Mouse (Mus musculus): Measurements from ENCODE around the gene Dlat. TPM values are rescaled to one million over a fixed set of nuclear protein-coding genes. Genes with fewer than 3 reads are reported as not detected.

The Dlat gene
- polyA plus RNA-seq (2014; fragmentation: Illumina TruSeq; extraction: RNeasy Lipid Tissue Mini Kit (QIAGEN cat#74804)) = 84.0 TPM

GRCm38 (mm10) chr9:50659392-50660217 lies at the start of gene Dlat:
Gene Dlat, minus strand, starts transcription at chr9:50659780.

DNA sequence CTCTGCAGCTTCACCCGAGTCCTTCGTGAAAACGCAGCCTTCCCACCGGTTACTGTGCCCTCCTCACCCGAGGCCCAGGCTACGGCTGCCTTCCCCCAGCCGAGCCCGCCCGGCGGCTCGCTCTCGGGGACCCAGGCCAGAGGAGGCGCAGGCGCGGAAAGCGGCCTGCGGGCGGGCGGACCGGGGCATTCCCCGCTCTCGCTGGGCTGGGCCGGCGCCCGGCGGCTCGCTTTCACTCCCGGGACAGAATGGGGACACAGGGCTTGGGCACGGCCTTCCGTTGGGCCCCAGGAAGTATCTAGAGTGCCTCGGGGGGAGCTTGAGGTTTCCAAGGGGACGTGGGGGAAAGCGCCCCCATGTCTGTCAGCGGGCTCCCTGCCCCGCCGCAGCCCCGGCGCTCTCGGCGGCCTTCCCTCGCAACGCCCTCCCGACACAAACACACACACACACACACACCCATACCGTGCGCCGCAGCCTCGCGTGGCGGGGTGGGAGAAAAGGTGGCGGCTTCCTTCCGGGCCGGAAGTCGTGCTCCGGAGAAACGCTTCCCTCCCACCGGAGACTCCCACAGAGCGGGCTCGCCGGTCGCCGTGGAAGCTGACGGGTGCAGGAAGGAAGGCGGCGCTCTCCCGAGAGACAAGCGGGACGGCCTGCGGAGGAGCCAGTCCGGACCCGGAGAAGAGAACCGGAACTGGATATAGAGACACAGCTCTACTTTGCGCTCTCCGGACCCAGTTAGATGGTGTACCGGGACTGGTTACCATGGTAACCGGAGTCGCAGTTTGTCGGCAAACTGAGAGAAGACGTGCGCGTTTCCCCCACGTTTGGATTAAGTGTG lies 42.6 kb downstream of the Dlat start, which contains the start of the genes Pih1d2 and Nkapd1:
Gene Pih1d2, plus strand, starts transcription at position 556 of the 838 bp plus-strand sequence.
Gene Nkapd1, minus strand, starts transcription at position 699 of the 838 bp plus-strand sequence.

DNA sequence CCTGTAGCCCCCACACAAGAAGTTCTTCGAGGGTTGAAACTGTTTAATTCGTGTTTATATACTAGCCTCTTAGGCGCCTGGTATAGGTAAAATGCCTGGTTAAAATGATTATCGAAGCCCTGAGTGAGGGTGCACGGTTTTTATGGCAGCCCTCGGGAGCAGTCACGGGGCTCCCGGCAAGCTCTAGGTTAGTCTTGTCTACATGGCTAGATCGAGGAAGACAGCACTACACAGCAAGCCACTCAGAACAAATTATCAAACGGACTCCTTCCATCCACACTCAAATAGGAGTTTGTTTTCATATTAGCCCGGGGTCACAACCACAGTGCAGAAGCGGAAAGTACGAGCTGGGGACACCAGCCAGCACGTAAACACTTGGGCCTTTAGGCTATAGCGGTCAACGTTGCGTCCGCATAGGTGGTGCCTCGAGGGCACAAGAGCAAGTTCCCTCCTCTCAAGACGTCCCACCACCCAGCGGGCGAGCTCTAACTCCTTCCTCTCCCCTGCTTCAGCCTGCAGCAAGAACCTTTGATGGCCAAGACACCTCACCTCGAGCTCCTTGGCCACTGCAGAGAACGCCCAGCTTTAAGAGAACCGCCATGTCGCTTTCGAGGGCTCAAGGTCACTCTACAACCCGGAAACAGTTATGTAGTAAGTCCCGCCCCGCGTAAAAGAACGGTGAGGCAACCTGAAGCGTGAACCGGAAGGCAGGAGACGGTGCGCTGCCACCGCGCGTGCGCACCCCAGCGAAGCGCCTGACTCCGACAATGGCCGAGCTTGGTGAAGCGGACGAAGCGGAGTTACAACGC lies 56.2 kb downstream of the Dlat start, which contains the start of the genes Sdhd and Timm8b:
Gene Sdhd, minus strand, starts transcription at position 624 of the 809 bp plus-strand sequence.
Gene Timm8b, plus strand, starts transcription at position 722 of the 809 bp plus-strand sequence.

Other genes with a start within 250 kb of the Dlat start
- gene Plet1, start 165.3 kb downstream of the Dlat start, polyA plus RNA-seq (2014; fragmentation: Illumina TruSeq; extraction: RNeasy Lipid Tissue Mini Kit (QIAGEN cat#74804)) = 147 TPM
- 124 TPM for gene Pts, start 131.1 kb downstream of the Dlat start, polyA plus RNA-seq (2014; fragmentation: Illumina TruSeq; extraction: RNeasy Lipid Tissue Mini Kit (QIAGEN cat#74804))
- gene Il18, start 105.0 kb downstream of the Dlat start, polyA plus RNA-seq (2014; fragmentation: Illumina TruSeq; extraction: RNeasy Lipid Tissue Mini Kit (QIAGEN cat#74804)) = 65.9 TPM
- gene Bco2, start 104.6 kb downstream of the Dlat start, polyA plus RNA-seq (2014; fragmentation: Illumina TruSeq; extraction: RNeasy Lipid Tissue Mini Kit (QIAGEN cat#74804)) = 4.8 TPM
- 2.1 TPM for gene Tex12, start 98.5 kb downstream of the Dlat start, polyA plus RNA-seq (2014; fragmentation: Illumina TruSeq; extraction: RNeasy Lipid Tissue Mini Kit (QIAGEN cat#74804))
- 137 TPM for gene Sdhd, start 56.0 kb downstream of the Dlat start, polyA plus RNA-seq (2014; fragmentation: Illumina TruSeq; extraction: RNeasy Lipid Tissue Mini Kit (QIAGEN cat#74804))
- gene Timm8b, start 55.9 kb downstream of the Dlat start, polyA plus RNA-seq (2014; fragmentation: Illumina TruSeq; extraction: RNeasy Lipid Tissue Mini Kit (QIAGEN cat#74804)) = 85.1 TPM
- gene Pih1d2, start 42.5 kb downstream of the Dlat start, polyA plus RNA-seq (2014; fragmentation: Illumina TruSeq; extraction: RNeasy Lipid Tissue Mini Kit (QIAGEN cat#74804)) = 10.3 TPM
- gene Nkapd1, start 42.3 kb downstream of the Dlat start, polyA plus RNA-seq (2014; fragmentation: Illumina TruSeq; extraction: RNeasy Lipid Tissue Mini Kit (QIAGEN cat#74804)) = 157 TPM
- gene Dixdc1, start 79.7 kb upstream of the Dlat start, polyA plus RNA-seq (2014; fragmentation: Illumina TruSeq; extraction: RNeasy Lipid Tissue Mini Kit (QIAGEN cat#74804)) = 16.8 TPM
- gene 2310030G06Rik, start 86.8 kb upstream of the Dlat start, polyA plus RNA-seq (2014; fragmentation: Illumina TruSeq; extraction: RNeasy Lipid Tissue Mini Kit (QIAGEN cat#74804)) = 14.3 TPM
- 6.0 TPM for gene Cryab, start 91.5 kb upstream of the Dlat start, polyA plus RNA-seq (2014; fragmentation: Illumina TruSeq; extraction: RNeasy Lipid Tissue Mini Kit (QIAGEN cat#74804))
- gene Hspb2, start 92.6 kb upstream of the Dlat start, polyA plus RNA-seq (2014; fragmentation: Illumina TruSeq; extraction: RNeasy Lipid Tissue Mini Kit (QIAGEN cat#74804)) = not detected
- gene Fdxacb1, start 108.5 kb upstream of the Dlat start, polyA plus RNA-seq (2014; fragmentation: Illumina TruSeq; extraction: RNeasy Lipid Tissue Mini Kit (QIAGEN cat#74804)) = 5.1 TPM
- gene Alg9, start 115.2 kb upstream of the Dlat start, polyA plus RNA-seq (2014; fragmentation: Illumina TruSeq; extraction: RNeasy Lipid Tissue Mini Kit (QIAGEN cat#74804)) = 10.7 TPM
- gene 1110032A03Rik, start 115.7 kb upstream of the Dlat start, polyA plus RNA-seq (2014; fragmentation: Illumina TruSeq; extraction: RNeasy Lipid Tissue Mini Kit (QIAGEN cat#74804)) = 61.9 TPM
- 32.0 TPM for gene Ppp2r1b, start 185.5 kb upstream of the Dlat start, polyA plus RNA-seq (2014; fragmentation: Illumina TruSeq; extraction: RNeasy Lipid Tissue Mini Kit (QIAGEN cat#74804))

All from ovary, adult 10 weeks (tissue).